Mouse (Mus musculus): ENCODE data around the gene Malsu1. TPM values are rescaled to one million over a fixed set of nuclear protein-coding genes. Genes with fewer than 3 reads are reported as not detected.

The Malsu1 gene
- polyA plus RNA-seq, 1 experiment, result 31.2 TPM

DNA sequence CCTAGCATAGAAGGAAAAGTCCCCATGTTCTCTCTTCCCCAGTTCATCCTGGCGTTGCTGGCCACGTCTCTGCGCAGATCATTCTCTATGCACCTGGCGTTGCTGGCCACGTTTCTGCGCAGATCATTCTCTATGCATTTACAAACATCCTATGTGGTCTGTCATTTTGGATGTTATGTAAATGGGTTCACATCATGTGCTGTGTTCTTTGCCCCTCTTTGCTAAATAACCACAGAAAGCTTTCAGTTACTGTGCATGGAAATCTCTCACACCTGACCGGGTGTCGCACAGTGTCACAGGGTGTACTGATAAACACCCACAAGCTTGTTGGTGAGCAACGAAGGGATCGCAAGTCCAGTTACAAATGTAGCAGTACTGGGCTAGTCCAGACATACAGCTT lies 25.2 kb upstream of the Malsu1 start:
- Histone ChIP-seq H3K27me3 (ENCODE audit: control insufficient read depth, insufficient read depth, low read length) (no peaks in the 10 kb centered on the region), H3K36me3 (ENCODE audit: control insufficient read depth, insufficient read depth, low read length) (no peaks in the 10 kb centered on the region), H3K4me1 (ENCODE audit: control insufficient read depth, insufficient read depth, insufficient read length, low read length) (peaks cover 3% of the 10 kb centered on the region; the same call in 1 of the 2 replicates), H3K27ac (ENCODE audit: insufficient read depth, low read depth, low read length) (no peak overlapping the region), H3K4me3 (ENCODE audit: low read depth, low read length) (no peak overlapping the region)
- WGBS, result 87% methylated on average over 10 of the region's 10 CpGs
- TF ChIP-seq POLR2A (IDR thresholded peaks at IDR 0.05; ENCODE audit: low read depth, low read length), result no peak
- TF ChIP-seq CTCF (IDR thresholded peaks at IDR 0.05; ENCODE audit: extremely low read depth, insufficient read length, insufficient replicate concordance, low read depth, low read length), result no peak

DNA sequence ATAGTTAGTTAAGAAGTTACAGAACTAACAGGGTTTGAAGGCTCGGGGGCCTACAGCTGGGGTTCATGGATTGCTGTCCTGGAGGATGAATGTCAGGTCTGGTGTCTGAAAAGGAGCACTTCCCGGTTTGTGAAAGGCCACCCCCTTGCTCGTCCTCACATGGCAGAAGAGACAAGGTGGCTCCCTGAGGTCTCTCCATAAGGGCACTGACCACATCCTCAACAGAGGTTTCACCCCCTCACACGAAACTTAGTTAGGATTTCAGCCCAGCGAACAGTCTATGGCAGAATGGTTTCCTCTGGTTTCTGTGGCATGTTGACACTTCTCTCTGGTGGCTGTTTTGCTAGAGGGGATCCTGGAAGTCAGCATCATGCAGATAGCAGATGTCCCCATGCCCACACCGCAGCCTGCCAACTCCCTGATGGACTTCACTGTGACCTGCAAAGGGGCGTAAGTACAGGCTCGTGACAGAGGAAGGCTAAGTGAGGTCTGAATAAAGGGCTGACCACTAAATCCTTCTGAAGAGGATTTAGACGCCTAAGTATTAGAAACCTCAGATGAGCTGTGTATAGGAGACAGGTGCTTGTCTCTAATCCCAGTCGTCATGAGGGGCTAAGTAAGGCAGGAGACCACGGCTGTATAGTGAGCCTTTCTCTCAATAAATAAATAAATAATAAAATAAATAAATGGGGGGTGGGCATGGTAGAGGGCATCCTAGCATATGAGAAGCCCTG lies 22.8 kb upstream of the Malsu1 start:
- Histone ChIP-seq H3K27ac (ENCODE audit: insufficient read depth, low read depth, low read length) (no peak overlapping the region), H3K4me3 (ENCODE audit: low read depth, low read length) (no peak overlapping the region), H3K36me3 (ENCODE audit: control insufficient read depth, insufficient read depth, low read length) (no peaks in the 10 kb centered on the region), H3K4me1 (ENCODE audit: control insufficient read depth, insufficient read depth, insufficient read length, low read length) (peaks cover 3% of the 10 kb centered on the region; the same call in 1 of the 2 replicates), H3K27me3 (ENCODE audit: control insufficient read depth, insufficient read depth, low read length) (no peaks in the 10 kb centered on the region)
- 76% methylated on average over 11 of the region's 11 CpGs for WGBS
- TF ChIP-seq POLR2A (IDR thresholded peaks at IDR 0.05; ENCODE audit: low read depth, low read length), result no peak
- no peak for TF ChIP-seq CTCF (IDR thresholded peaks at IDR 0.05; ENCODE audit: extremely low read depth, insufficient read length, insufficient replicate concordance, low read depth, low read length)

- TF ChIP-seq POLR2A (IDR thresholded peaks at IDR 0.05; ENCODE audit: low read depth, low read length) (no peak), CTCF (IDR thresholded peaks at IDR 0.05; ENCODE audit: extremely low read depth, insufficient read length, insufficient replicate concordance, low read depth, low read length) (no peak)
- Histone ChIP-seq H3K27ac (ENCODE audit: insufficient read depth, low read depth, low read length) (no peak overlapping the region), H3K27me3 (ENCODE audit: control insufficient read depth, insufficient read depth, low read length) (no peaks in the 10 kb centered on the region), H3K4me1 (ENCODE audit: control insufficient read depth, insufficient read depth, insufficient read length, low read length) (peaks cover 3% of the 10 kb centered on the region; the same call in 1 of the 2 replicates), H3K36me3 (ENCODE audit: control insufficient read depth, insufficient read depth, low read length) (no peaks in the 10 kb centered on the region), H3K4me3 (ENCODE audit: low read depth, low read length) (no peak overlapping the region)
- 59% methylated on average over 5 of the region's 5 CpGs for WGBS
Observed at GRCm38 (mm10) chr6:49052191-49052590, 21.4 kb upstream of the Malsu1 start.

DNA sequence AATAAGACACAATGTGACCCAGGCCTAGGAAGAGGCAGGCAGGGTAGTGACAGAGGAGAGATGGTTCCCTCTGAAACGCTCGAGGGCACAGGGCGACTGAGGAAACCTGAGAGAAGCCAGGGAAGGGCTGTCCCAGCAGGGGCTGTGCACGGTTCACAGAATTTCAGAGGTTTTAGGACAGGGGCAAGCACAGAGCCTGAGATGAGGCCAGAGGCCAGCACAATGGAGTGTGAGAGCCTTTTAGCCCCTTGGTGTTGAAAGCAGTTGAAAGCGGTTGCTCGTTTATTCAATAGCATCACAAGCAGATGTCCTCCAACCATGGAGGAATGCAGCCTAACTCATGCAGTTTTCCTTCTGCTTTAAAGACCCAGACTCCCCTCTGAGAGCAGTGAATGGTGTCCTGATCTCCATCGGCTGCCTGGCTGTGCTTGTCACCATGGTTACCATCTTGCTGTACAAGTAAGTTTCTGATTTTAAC lies 18.3 kb upstream of the Malsu1 start:
- 68% methylated on average over 7 of the region's 7 CpGs for WGBS
- H3K4me3 ChIP-seq (ENCODE audit: low read depth, low read length), result no peak overlapping the region
- no peaks in the 10 kb centered on the region for H3K27me3 ChIP-seq (ENCODE audit: control insufficient read depth, insufficient read depth, low read length)
- TF ChIP-seq CTCF (IDR thresholded peaks at IDR 0.05; ENCODE audit: extremely low read depth, insufficient read length, insufficient replicate concordance, low read depth, low read length), result no peak
- TF ChIP-seq POLR2A (IDR thresholded peaks at IDR 0.05; ENCODE audit: low read depth, low read length), result no peak
- no peak overlapping the region for H3K27ac ChIP-seq (ENCODE audit: insufficient read depth, low read depth, low read length)
- H3K4me1 ChIP-seq (ENCODE audit: control insufficient read depth, insufficient read depth, insufficient read length, low read length), result no peaks in the 10 kb centered on the region
- no peaks in the 10 kb centered on the region for H3K36me3 ChIP-seq (ENCODE audit: control insufficient read depth, insufficient read depth, low read length)

DNA sequence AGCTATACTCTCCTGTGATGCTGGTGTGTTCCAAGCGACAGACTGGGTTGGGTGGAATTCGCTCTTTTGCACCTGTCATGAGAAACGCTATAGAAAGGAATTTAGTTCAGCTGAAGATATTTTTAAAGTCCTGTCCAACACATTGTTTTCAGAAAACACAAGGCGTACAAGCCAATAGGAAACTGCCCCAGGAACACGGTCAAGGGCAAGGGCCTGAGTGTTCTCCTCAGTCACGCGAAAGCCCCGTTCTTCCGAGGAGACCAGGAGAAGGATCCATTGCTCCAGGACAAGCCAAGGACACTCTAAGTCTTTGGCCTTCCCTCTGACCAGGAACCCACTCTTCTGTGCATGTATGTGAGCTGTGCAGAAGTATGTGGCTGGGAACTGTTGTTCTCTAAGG lies 17.6 kb upstream of the Malsu1 start:
- Histone ChIP-seq H3K4me3 (ENCODE audit: low read depth, low read length) (no peak overlapping the region), H3K27ac (ENCODE audit: insufficient read depth, low read depth, low read length) (no peak overlapping the region), H3K4me1 (ENCODE audit: control insufficient read depth, insufficient read depth, insufficient read length, low read length) (no peaks in the 10 kb centered on the region), H3K27me3 (ENCODE audit: control insufficient read depth, insufficient read depth, low read length) (no peaks in the 10 kb centered on the region), H3K36me3 (ENCODE audit: control insufficient read depth, insufficient read depth, low read length) (no peaks in the 10 kb centered on the region)
- WGBS, result 84% methylated on average over 9 of the region's 9 CpGs
- TF ChIP-seq CTCF (IDR thresholded peaks at IDR 0.05; ENCODE audit: extremely low read depth, insufficient read length, insufficient replicate concordance, low read depth, low read length), result no peak
- TF ChIP-seq POLR2A (IDR thresholded peaks at IDR 0.05; ENCODE audit: low read depth, low read length), result no peak

DNA sequence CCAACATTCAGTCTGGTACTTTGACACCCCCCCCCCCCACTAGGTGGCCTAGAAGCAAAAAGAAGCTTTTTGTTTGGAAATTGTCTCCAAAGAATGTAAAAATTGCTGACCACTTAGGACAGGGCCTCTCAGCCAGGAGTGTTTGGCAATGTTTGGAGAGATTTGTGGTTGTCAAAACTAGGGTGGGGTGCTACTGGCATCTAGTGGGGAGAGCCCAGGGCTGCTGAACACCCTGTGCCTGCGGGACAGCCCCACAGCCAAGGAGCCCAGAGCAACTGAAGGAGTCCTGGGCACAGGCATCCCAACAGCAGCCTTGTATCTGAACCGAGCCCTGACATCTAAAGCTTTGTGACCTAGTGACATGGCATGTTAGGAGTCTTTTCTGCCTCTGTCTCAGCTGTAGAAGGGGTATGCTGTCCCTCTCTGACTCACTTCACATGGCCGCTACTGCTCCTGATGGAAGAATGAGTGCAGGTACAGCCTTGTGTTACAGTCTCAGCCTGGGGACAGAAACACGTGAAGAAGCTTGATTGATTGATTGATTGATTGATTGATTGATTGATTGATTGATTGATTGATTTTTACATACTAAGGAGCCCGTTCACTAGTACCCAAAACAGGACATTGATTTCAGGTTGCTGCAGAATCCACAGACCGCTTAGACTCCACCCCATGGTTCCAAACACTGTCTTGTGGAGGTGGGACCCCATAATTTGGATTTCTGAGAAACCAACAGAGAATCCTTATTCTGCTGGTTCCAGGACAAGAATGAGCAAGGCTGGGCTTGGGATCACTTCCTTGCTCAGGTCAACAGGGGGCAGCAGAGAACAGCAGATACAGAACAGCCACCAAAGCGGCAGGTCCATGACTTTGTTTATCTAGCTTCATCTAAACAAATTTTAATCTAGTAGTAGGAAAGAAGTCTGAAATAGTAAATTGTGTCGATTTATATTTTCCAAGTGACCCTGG lies 16.3 kb upstream of the Malsu1 start:
- H3K4me1 ChIP-seq (ENCODE audit: control insufficient read depth, insufficient read depth, insufficient read length, low read length), result no peaks in the 10 kb centered on the region
- no peaks in the 10 kb centered on the region for H3K27me3 ChIP-seq (ENCODE audit: control insufficient read depth, insufficient read depth, low read length)
- WGBS, result 35% methylated on average over 8 of the region's 8 CpGs
- H3K36me3 ChIP-seq (ENCODE audit: control insufficient read depth, insufficient read depth, low read length), result no peaks in the 10 kb centered on the region
- TF ChIP-seq CTCF (IDR thresholded peaks at IDR 0.05; ENCODE audit: extremely low read depth, insufficient read length, insufficient replicate concordance, low read depth, low read length), result peak; percentile 97; the same call in 1 of the 2 replicates
- TF ChIP-seq POLR2A (IDR thresholded peaks at IDR 0.05; ENCODE audit: low read depth, low read length), result no peak
- no peak overlapping the region for H3K27ac ChIP-seq (ENCODE audit: insufficient read depth, low read depth, low read length)
- H3K4me3 ChIP-seq (ENCODE audit: low read depth, low read length), result no peak overlapping the region

GRCm38 (mm10) chr6:49068361-49068760 lies 5.2 kb upstream of the Malsu1 start:
- no peaks in the 10 kb centered on the region for H3K27me3 ChIP-seq (ENCODE audit: control insufficient read depth, insufficient read depth, low read length)
- TF ChIP-seq CTCF (IDR thresholded peaks at IDR 0.05; ENCODE audit: extremely low read depth, insufficient read length, insufficient replicate concordance, low read depth, low read length) (no peak), POLR2A (IDR thresholded peaks at IDR 0.05; ENCODE audit: low read depth, low read length) (no peak)
- H3K36me3 ChIP-seq (ENCODE audit: control insufficient read depth, insufficient read depth, low read length), result no peaks in the 10 kb centered on the region
- no peak overlapping the region for H3K27ac ChIP-seq (ENCODE audit: insufficient read depth, low read depth, low read length)
- no peaks in the 10 kb centered on the region for H3K4me1 ChIP-seq (ENCODE audit: control insufficient read depth, insufficient read depth, insufficient read length, low read length)
- WGBS, result 34% methylated on average over 4 of the region's 4 CpGs
- no peak overlapping the region for H3K4me3 ChIP-seq (ENCODE audit: low read depth, low read length)
